Mouse (Mus musculus): ENCODE measurements around the gene Tnfaip8l2.
A peak's percentile ranks its signal among the peaks of the same experiment; 100 is the strongest.
"Not testable (repeated sequence)": the region's sequence is repeated elsewhere in the genome, so short reads cannot be mapped to it uniquely, and the experiment has no call there.

The Tnfaip8l2 gene

GRCm38 (mm10) chr3:95112760-95113159 is 29.4 kb downstream of the Tnfaip8l2 start:
- DNase-seq (ENCODE audit: low read depth) = no peak

GRCm38 (mm10) chr3:95110911-95111726 is 31.0 kb downstream of the Tnfaip8l2 start, which contains the start of gene Vps72:
Gene Vps72, plus strand, starts transcription at chr3:95111022.
- peak; percentile 79 for DNase-seq (ENCODE audit: low read depth)

- DNase-seq (ENCODE audit: low read depth) = no peak
Measured at GRCm38 (mm10) chr3:95107898-95108297, 34.3 kb downstream of the Tnfaip8l2 start.

- not testable (repeated sequence) for DNase-seq (ENCODE audit: low read depth)
Measured at GRCm38 (mm10) chr3:95107308-95107707, 34.9 kb downstream of the Tnfaip8l2 start.

- DNase-seq (ENCODE audit: low read depth) = peak; percentile 99
Measured at GRCm38 (mm10) chr3:95106338-95107117, 35.6 kb downstream of the Tnfaip8l2 start, which contains the start of gene Pip5k1a. Gene Pip5k1a, minus strand, starts transcription at chr3:95106930.

- no peak for DNase-seq (ENCODE audit: low read depth)
Measured at GRCm38 (mm10) chr3:95105586-95106337, 36.4 kb downstream of the Tnfaip8l2 start.

GRCm38 (mm10) chr3:95105121-95105520 is 37.0 kb downstream of the Tnfaip8l2 start:
- DNase-seq (ENCODE audit: low read depth) = no peak

- no peak for DNase-seq (ENCODE audit: low read depth)
Measured at GRCm38 (mm10) chr3:95100854-95101253, 41.3 kb downstream of the Tnfaip8l2 start.

All from fibroblast of lung, adult 2 months (primary cell).